Mouse (Mus musculus) adrenal gland, adult 18-20 months (tissue): Measurements from ENCODE around the gene Wdr37. TPM values are rescaled to one million over a fixed set of nuclear protein-coding genes. Genes with fewer than 3 reads are reported as not detected.
"Not testable (repeated sequence)": the region's sequence is repeated elsewhere in the genome, so short reads cannot be mapped to it uniquely, and the experiment has no call there.

Experiments used
- DNase-seq, 2 experiments: peaks; one replicate each; pipeline ENCODE4 v3.0.0; 2021 to 2022; ENCODE audit warnings: low spot score in 2 of 2
- long read RNA-seq, 2 experiments: library from polyadenylated mRNA; stranded (forward); transcript quantifications; one replicate each; pipeline ENCODE4 v2.0.0; 2021
- total RNA-seq, 2 experiments: library from RNA; stranded (reverse); gene quantifications; 1 replicate in 1 of 2; 2 replicates in 1 of 2; pipeline ENCODE4 v1.2.3; 2021

The Wdr37 gene
- total RNA-seq = 10 to 100 TPM; 31.3 to 41.3 TPM
- long read RNA-seq, experiment 1, full-length matches to known transcripts = 9 of 17 reads
- long read RNA-seq, experiment 1, partial matches to known transcripts = 1 of 17 reads
- long read RNA-seq, experiment 1, other reads (novel, unspliced or antisense) = 7 of 17 reads
- long read RNA-seq, experiment 2, full-length matches to known transcripts = 28 of 38 reads
- long read RNA-seq, experiment 2, partial matches to known transcripts = 5 of 38 reads
- long read RNA-seq, experiment 2, other reads (novel, unspliced or antisense) = 5 of 38 reads

- DNase-seq = peak in 1 of 2 experiments; percentile 43
Measured at GRCm38 (mm10) chr13:8871314-8871962, at the start of gene Wdr37. Gene Wdr37, minus strand, starts transcription at chr13:8871909.

DNA sequence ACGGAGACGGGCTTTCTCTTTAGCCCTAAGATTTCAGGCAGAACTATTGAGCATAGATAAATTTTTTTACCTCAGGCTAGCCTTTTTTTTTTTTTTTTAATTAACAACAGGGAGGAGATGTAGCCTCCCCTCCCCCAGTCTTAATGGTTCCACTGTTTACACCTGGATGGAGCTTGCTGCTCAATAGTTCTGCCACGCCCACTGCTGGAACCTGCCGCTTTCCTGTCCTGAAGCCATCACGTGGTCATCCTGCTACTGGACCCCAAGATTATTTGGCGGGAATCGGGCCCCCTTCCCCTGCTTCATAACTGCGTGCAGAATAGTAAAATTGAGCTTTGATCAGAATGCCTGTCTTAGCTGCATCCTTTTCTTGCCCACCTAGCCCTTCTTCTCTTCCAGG is 42.2 kb upstream of the Wdr37 start:
- not testable (repeated sequence) for DNase-seq

DNA sequence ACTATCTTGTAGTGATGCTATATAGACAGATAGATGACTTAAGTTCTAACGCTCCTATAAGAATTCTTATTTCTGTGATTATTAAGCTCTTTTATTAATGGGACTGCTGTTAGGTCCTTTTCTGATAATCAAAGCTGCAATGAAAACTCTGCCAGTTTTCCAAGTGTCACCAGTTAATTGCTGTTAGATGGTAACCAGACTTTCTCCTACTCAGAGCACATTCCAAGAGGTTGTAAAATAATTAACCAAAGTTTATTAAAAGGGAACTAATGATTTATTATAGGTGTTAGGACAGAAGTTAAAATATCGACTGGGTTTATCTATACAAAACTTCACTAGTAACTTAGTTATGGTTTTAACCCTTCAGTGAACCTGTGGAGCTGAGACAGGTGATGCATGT is 34.3 kb upstream of the Wdr37 start:
- not testable (repeated sequence) for DNase-seq

DNA sequence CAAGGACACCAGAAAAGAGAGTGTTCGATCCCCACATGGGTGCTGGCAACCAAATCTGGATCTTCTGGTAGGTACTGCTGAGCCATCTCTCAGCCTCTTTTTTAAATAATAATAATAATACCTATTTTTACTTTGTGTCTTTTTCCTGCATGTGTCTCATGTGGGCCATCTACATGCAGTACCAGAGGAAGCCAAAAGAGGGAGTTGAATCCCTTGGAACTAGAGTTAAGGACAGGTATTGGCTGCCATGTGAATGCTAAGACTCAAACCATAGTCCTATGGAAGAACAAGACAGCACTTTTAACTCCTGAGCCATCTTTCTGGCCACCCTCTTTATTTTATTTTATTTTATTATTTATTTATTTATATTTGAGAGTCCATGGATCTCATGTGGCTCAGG is 16.9 kb upstream of the Wdr37 start:
- no peak for DNase-seq

GRCm38 (mm10) chr13:8886185-8886560 is 14.5 kb upstream of the Wdr37 start:
- DNase-seq = no peak

DNA sequence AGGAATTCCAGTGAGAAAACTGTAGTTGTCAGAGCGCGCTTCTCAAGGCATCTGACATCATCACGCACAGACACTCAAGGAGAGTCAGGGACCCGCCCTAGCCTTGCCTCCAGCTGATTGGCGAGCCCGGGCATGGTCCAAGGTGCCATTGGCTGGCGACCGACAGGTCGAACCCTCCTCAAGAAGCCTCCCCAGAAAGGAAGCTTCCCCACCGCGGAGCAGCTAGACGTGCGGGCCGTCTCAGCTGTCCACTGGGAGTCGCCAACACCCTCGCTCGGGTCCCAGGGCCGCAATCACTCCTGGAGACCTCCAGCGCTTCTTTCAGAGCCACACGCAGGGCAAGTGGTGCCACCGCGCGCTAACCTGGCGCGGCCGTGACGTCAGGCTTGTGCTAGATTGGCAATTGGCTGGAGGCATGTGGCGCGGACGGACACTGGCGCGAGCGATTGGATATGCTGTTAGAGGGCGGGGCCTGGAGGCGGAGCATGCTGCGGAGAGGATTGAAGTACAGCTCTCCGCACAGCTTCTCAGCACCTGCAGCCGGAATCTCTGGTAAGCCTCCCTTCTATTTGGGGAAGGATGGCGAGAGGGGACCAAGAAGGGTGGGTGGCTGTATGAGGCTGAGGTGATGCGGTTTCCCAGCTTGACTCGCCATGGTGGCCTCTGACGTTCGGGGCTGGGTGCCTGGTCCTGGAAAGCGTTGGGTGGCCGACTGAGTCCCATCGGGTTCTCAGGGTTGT is 13.9 kb upstream of the Wdr37 start, which contains the start of gene Idi1:
TSS of gene Idi1 (plus strand) at position 57 of the 740 bp plus-strand sequence.
- peak; percentile 91 to 93 for DNase-seq

- not testable (repeated sequence) for DNase-seq
Measured at GRCm38 (mm10) chr13:8883870-8884269, 12.2 kb upstream of the Wdr37 start.

DNA sequence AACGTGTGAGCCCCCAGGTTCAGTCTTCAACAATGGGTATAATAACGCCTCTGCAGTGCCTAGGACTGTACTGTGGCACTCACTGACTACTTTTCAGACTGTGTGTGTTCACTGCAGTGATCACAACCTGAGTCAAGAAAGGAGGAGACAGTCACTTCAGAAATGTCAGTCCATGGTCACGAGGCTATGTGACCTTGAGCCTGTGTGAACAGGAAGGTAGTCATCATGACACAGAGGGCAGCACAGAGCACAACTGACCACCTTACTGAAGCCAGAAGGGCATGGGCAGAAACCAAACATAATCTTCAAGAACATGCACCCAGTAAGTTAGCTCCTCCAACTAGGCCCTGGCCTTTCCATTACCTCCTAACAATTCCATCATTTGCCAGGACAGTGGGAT is 9.9 kb upstream of the Wdr37 start:
- DNase-seq = peak in 1 of 2 experiments; percentile 28

DNA sequence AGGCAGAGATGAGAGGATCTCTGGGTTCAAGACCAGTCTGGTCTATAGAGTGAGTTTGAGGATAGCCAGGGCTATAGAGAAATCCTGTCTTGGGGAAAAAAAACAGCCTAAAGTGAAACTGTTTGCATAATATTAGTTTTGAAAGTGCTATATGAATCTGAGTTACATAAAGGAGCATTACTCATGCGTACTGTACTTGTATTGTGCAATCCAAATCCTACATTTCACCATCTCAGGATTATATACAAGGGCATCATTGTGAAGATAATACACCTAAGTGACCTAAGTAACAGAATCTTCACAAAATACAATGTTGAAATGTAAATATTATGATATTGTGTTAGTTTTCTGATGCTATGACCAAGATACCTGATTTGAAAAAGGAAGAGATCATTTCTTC is 2.1 kb upstream of the Wdr37 start:
- no peak for DNase-seq

DNA sequence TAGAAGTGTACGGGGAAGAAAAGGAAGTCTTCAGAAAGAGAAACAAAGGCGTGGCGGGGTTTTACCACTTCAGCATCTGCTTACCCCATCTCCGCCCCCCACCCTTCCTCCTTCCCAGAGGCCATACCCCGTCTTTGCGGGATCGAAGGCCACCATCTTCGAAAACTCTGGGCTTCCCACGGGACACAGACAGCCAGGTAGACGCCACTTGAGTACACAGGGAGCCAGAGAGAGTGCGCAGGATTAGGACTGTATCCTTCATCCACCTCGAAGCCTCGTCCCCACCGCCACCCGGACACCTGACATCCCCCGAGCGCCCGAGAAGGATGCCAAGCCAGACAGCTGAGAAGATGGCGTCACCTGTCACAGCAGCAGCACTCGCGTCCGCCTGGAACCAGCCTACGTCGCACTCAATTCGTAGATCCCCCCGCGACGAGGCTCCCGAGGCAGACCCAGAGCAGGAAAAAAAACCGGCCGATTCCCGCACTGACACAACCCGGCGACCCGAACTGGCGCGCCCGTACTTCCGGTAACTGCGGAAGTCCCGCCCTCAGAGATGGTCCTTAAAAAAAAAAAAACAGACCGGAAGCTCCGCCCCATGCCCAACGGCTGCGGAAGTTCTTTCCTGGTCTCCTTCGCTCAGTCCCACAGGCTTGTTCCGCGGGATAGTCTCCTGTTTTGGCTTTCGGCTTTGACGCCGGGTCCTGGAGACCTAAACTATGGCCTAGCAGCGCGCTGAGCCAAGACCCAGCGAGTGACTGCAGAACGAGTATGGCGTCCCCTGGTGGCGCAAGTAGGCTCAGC is 997 bp downstream of the Wdr37 start:
- DNase-seq = peak; percentile 81 to 82

- no peak for DNase-seq
Measured at GRCm38 (mm10) chr13:8870160-8870509, 1.6 kb downstream of the Wdr37 start.

DNA sequence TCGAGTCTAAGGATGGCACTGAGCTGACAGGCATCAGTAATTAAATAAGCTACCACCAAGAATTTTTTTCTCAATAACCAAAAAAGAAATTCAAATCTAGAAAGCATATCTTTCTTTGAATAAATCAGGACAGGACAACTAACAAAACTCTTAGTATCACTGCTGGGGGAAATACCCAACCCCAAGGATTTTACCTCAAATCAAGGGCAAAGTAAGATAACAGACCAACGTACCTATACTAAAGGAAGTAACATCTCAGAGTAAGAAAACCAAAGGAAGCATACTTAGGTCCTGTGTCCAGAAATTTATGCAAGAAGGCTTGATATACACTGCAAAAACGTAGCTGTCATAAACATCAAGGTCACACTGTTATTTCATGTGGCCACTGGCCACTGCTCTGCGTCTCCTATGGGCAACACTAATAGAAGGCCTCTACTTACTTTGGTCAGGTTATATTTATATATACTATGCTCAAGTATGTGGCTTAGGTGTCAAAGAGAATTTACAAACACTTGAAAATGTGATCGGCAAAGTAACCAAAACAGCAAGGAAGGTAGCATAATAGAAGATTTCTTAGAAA is 2.0 kb downstream of the Wdr37 start:
- DNase-seq = no peak

GRCm38 (mm10) chr13:8866612-8867011 is 5.1 kb downstream of the Wdr37 start:
- DNase-seq = no peak

- no peak for DNase-seq
Measured at GRCm38 (mm10) chr13:8864990-8865389, 6.7 kb downstream of the Wdr37 start.

GRCm38 (mm10) chr13:8860861-8861260 is 10.8 kb downstream of the Wdr37 start:
- no peak for DNase-seq

- no peak for DNase-seq
Measured at GRCm38 (mm10) chr13:8858453-8858852, 13.3 kb downstream of the Wdr37 start.

DNA sequence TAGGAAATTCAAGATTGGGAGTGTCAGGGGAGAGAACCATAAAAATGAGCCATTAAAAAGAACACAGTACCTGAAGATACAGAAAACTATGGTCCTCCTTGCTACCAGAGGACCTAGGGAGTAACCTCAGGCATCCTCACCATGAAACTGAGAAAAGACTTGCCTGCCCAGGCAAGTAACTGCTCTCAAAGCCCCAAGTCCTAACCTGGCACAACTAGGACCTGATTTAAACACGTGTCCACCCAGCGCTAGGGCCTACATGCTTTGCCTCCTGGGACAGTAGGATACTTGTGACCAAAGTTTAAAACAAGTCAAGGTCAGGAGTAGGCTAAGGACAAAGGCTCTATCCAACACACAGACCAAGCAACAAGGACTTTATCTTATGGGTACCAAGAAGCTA is 16.9 kb downstream of the Wdr37 start:
- no peak for DNase-seq

DNA sequence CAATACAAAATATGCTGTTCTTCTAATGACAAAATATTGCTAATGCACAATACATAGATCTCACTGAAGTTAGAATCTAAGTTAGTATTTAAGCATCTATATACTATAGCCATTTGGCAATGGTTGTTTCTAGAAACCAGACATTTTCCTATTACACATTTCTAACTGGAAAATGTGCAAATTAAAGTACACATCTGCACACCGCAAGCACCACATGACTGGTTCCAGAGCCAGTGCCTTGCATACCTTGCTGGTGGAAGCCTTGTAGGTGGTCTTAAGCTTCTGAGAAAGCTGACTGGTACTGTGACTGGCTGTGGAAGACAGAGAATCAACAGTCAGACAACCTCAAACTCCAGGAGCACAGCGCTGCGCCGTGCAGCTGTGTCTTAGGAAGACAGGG is 18.3 kb downstream of the Wdr37 start:
- DNase-seq = no peak

GRCm38 (mm10) chr13:8849311-8849710 is 22.4 kb downstream of the Wdr37 start:
- no peak for DNase-seq

- no peak for DNase-seq
Measured at GRCm38 (mm10) chr13:8847702-8848101, 24.0 kb downstream of the Wdr37 start.

GRCm38 (mm10) chr13:8842273-8842672 is 29.4 kb downstream of the Wdr37 start:
- DNase-seq = no peak
